Mouse (Mus musculus) gastrocnemius, adult 2 months (tissue): ENCODE data around the gene Ttc8. TPM values are rescaled to one million over a fixed set of nuclear protein-coding genes. Genes with fewer than 3 reads are reported as not detected.

Experiments
- DNase-seq: peaks from one replicate; pipeline ENCODE4 v3.0.0; 2022
- H3K27ac ChIP-seq: fragments of 200-600 bp; 2 replicates; pipeline ENCODE4 v1.8.1; 2022; ENCODE audit warnings: mild to moderate bottlenecking
- H3K4me3 ChIP-seq: fragments of 200-600 bp; 2 replicates; pipeline ENCODE4 v1.8.1; 2022; ENCODE audit warnings: mild to moderate bottlenecking, moderate library complexity
- CTCF ChIP-seq: fragments of 200-600 bp; IDR thresholded peaks from 2 replicates; pipeline ENCODE4 v1.8.1; 2022; ENCODE audit warnings: antibody characterized with exemption, mild to moderate bottlenecking, moderate library complexity
- intact Hi-C: fragments of 180-260 bp; cut with DNase I; formaldehyde crosslinking; loops from one replicate; pipeline ENCODE4 v1.15.1; 2025
- total RNA-seq, 2 experiments: library from RNA; stranded (reverse); gene quantifications; 2 replicates each; pipeline ENCODE4 v1.2.3; 2021

Ttc8 gene
- total RNA-seq, 2 experiments from 2014 or later = 4.6 to 6.7 TPM

GRCm38 (mm10) chr12:98991076-98991829, 70.9 kb downstream of the Ttc8 start:
- H3K4me3 ChIP-seq = no peak overlapping the region
- TF ChIP-seq CTCF = no peak
- intact Hi-C loops = no loop called here
- DNase-seq = no peak
- H3K27ac ChIP-seq = no peak overlapping the region

GRCm38 (mm10) chr12:98991830-98992216, 71.4 kb downstream of the Ttc8 start:
- no peak for TF ChIP-seq CTCF
- no peak overlapping the region for H3K27ac ChIP-seq
- intact Hi-C loops = no loop called here
- no peak for DNase-seq
- H3K4me3 ChIP-seq = no peak overlapping the region

- no peak for TF ChIP-seq CTCF
- intact Hi-C loops = no loop called here
- DNase-seq = no peak
- no peak overlapping the region for H3K27ac ChIP-seq
- no peak overlapping the region for H3K4me3 ChIP-seq
Observed at GRCm38 (mm10) chr12:98993736-98994135, 73.4 kb downstream of the Ttc8 start.

GRCm38 (mm10) chr12:98994366-98994765, 74.0 kb downstream of the Ttc8 start:
- H3K4me3 ChIP-seq = no peak overlapping the region
- TF ChIP-seq CTCF = no peak
- no peak for DNase-seq
- H3K27ac ChIP-seq = no peak overlapping the region
- intact Hi-C loops = no loop called here

GRCm38 (mm10) chr12:98995881-98996280, 75.5 kb downstream of the Ttc8 start:
- intact Hi-C loops = no loop called here
- H3K27ac ChIP-seq = no peak overlapping the region
- DNase-seq = no peak
- H3K4me3 ChIP-seq = no peak overlapping the region
- no peak for TF ChIP-seq CTCF

- Histone ChIP-seq H3K27ac (no peak overlapping the region), H3K4me3 (no peak overlapping the region)
- DNase-seq = no peak
- TF ChIP-seq CTCF = no peak
- intact Hi-C loops = no loop called here
Observed at GRCm38 (mm10) chr12:98996581-98996988, 76.2 kb downstream of the Ttc8 start.

GRCm38 (mm10) chr12:98997046-98997445, 76.7 kb downstream of the Ttc8 start:
- no peak for TF ChIP-seq CTCF
- DNase-seq = no peak
- Histone ChIP-seq H3K4me3 (no peak overlapping the region), H3K27ac (no peak overlapping the region)
- intact Hi-C loops = no loop called here

- DNase-seq = no peak
- TF ChIP-seq CTCF = no peak
- Histone ChIP-seq H3K4me3 (no peak overlapping the region), H3K27ac (no peak overlapping the region)
- intact Hi-C loops = no loop called here
Observed at GRCm38 (mm10) chr12:98998662-98999428, 78.5 kb downstream of the Ttc8 start.

- TF ChIP-seq CTCF = no peak
- Histone ChIP-seq H3K27ac (no peak overlapping the region), H3K4me3 (no peak overlapping the region)
- intact Hi-C loops = no loop called here
- no peak for DNase-seq
Observed at GRCm38 (mm10) chr12:99000310-99000709, 79.9 kb downstream of the Ttc8 start.

- Histone ChIP-seq H3K4me3 (no peak overlapping the region), H3K27ac (no peak overlapping the region)
- intact Hi-C loops = no loop called here
- TF ChIP-seq CTCF = no peak
- DNase-seq = no peak
Observed at GRCm38 (mm10) chr12:99003046-99003445, 82.7 kb downstream of the Ttc8 start.

GRCm38 (mm10) chr12:99004752-99005151, 84.4 kb downstream of the Ttc8 start:
- no peak overlapping the region for H3K27ac ChIP-seq
- no peak overlapping the region for H3K4me3 ChIP-seq
- intact Hi-C loops = no loop called here
- no peak for TF ChIP-seq CTCF
- DNase-seq = no peak

- no peak for DNase-seq
- Histone ChIP-seq H3K4me3 (no peak overlapping the region), H3K27ac (no peak overlapping the region)
- no peak for TF ChIP-seq CTCF
- intact Hi-C loops = no loop called here
Observed at GRCm38 (mm10) chr12:99008786-99009185, 88.4 kb downstream of the Ttc8 start.

GRCm38 (mm10) chr12:99009430-99009829, 89.1 kb downstream of the Ttc8 start:
- no peak overlapping the region for H3K4me3 ChIP-seq
- H3K27ac ChIP-seq = no peak overlapping the region
- TF ChIP-seq CTCF = no peak
- intact Hi-C loops = no loop called here
- DNase-seq = no peak
